Mouse (Mus musculus) stomach, postnatal 0 days (tissue): Measurements from ENCODE around the gene Arrb1.

Experiments used
- CTCF ChIP-seq: IDR thresholded peaks from 2 replicates; pipeline ENCODE4 v1.5.1; 2016; ENCODE audit warnings: antibody characterized with exemption, low read depth, mild to moderate bottlenecking, moderate library complexity
- EP300 ChIP-seq: optimal IDR thresholded peaks from 2 replicates; pipeline ENCODE3; 2016; ENCODE audit warnings: antibody characterized with exemption

DNA sequence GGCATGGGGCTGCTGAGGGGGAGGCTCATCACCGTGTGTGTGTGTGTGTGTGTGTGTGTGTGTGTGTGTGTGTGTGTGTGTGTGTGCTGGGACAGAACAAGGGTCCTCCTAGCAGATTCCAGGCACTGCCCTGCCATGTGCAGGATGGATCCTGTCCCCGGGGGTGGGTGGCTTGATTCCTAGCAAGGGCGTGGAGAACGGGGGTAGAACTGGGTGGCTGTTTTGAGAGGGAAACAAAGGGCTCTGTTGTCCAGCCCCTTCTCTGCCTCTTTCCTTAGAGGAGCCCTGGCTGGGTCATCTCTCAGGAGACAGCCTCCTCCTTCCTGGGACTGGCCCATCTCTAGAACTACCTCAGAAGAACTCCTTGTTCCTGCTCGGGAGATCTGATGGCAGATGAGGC lies 5.9 kb downstream of the Arrb1 start:
- TF ChIP-seq CTCF (no peak), EP300 (no peak)
